Mouse (Mus musculus) hindbrain, embryonic 12.5 days (tissue): ENCODE measurements around the gene Il2rb. TPM values are rescaled to one million over a fixed set of nuclear protein-coding genes. Genes with fewer than 3 reads are reported as not detected.

Experiments
- ATAC-seq: fragments of 200-750 bp; cut with Nextera tagmentation; 2 replicates; pipeline ENCODE4 v1.8.0; 2017; ENCODE audit warnings: moderate TSS enrichment; ENCODE audit not compliant: low FRiP score
- H3K27ac ChIP-seq: fragments of 300-500 bp; sonication (generic); 2 replicates; pipeline ENCODE4 v1.5.1; 2016; ENCODE audit warnings: mild to moderate bottlenecking
- H3K27me3 ChIP-seq: fragments of 300-500 bp; sonication (generic); 2 replicates; pipeline ENCODE4 v1.6.1; 2016; ENCODE audit warnings: mild to moderate bottlenecking
- H3K36me3 ChIP-seq: fragments of 300-500 bp; sonication (generic); 2 replicates; pipeline ENCODE4 v1.6.1; 2016; ENCODE audit warnings: mild to moderate bottlenecking
- H3K4me1 ChIP-seq: fragments of 300-500 bp; sonication (generic); 2 replicates; pipeline ENCODE4 v1.6.1; 2016
- H3K4me2 ChIP-seq: fragments of 300-500 bp; sonication (generic); replicated peaks from 2 replicates; pipeline ENCODE4 v1.6.1; 2016; ENCODE audit warnings: mild to moderate bottlenecking
- H3K4me3 ChIP-seq: fragments of 300-500 bp; sonication (generic); 2 replicates; pipeline ENCODE4 v1.5.1; 2016; ENCODE audit warnings: mild to moderate bottlenecking
- H3K9ac ChIP-seq: fragments of 300-500 bp; sonication (generic); 2 replicates; pipeline ENCODE4 v1.6.1; 2016; ENCODE audit warnings: mild to moderate bottlenecking, moderate library complexity
- H3K9me3 ChIP-seq: fragments of 300-500 bp; sonication (generic); replicated peaks from 2 replicates; pipeline ENCODE4 v1.6.1; 2016; ENCODE audit warnings: mild to moderate bottlenecking
- WGBS: fragments of 180-500 bp; shearing (Covaris S2); methylation state at CpG from one replicate; pipeline ENCODE4 v1.1.7; 2016; 5-methylcytosine and 5-hydroxymethylcytosine counted together
- polyA plus RNA-seq: library from polyadenylated mRNA; unstranded; fragments of >200 nt; fragmentation: Nextera tagmentation; extraction: Ambion mirVana; gene quantifications from 2 replicates; pipeline ENCODE4 v1.2.1, GENCODE M21; 2016

Il2rb gene
- polyA plus RNA-seq, 1 experiment from 2014 or later = 0.14 TPM

- H3K4me1 ChIP-seq = peaks cover 15% of the 10 kb centered on the region
- H3K4me2 ChIP-seq = no peak overlapping the region
- H3K27ac ChIP-seq = peak overlapping the region; percentile 64; the same call in 1 of the 2 replicates
- WGBS = 89% methylated on average over 6 of the region's 6 CpGs
- no peak for ATAC-seq
- no peaks in the 10 kb centered on the region for H3K27me3 ChIP-seq
- no peak overlapping the region for H3K9ac ChIP-seq
- H3K4me3 ChIP-seq = no peak overlapping the region
- H3K9me3 ChIP-seq = no peaks in the 10 kb centered on the region
- no peaks in the 10 kb centered on the region for H3K36me3 ChIP-seq
Observed at GRCm38 (mm10) chr15:78450419-78450768, 44.7 kb downstream of the Il2rb start.

GRCm38 (mm10) chr15:78449694-78450418 is 45.2 kb downstream of the Il2rb start:
- Histone ChIP-seq H3K4me1 (peaks cover 15% of the 10 kb centered on the region), H3K27me3 (no peaks in the 10 kb centered on the region), H3K27ac (peak overlapping the region; percentile 64), H3K4me3 (no peak overlapping the region), H3K36me3 (no peaks in the 10 kb centered on the region), H3K9ac (no peak overlapping the region), H3K9me3 (no peaks in the 10 kb centered on the region), H3K4me2 (no peak overlapping the region)
- ATAC-seq = no peak
- WGBS = 32% methylated on average over 7 of the region's 7 CpGs

- no peaks in the 10 kb centered on the region for H3K27me3 ChIP-seq
- no peak overlapping the region for H3K4me3 ChIP-seq
- no peak overlapping the region; the same call in 1 of the 2 replicates for H3K27ac ChIP-seq
- H3K4me2 ChIP-seq = no peak overlapping the region
- H3K36me3 ChIP-seq = no peaks in the 10 kb centered on the region
- no peak for ATAC-seq
- peaks cover 15% of the 10 kb centered on the region for H3K4me1 ChIP-seq
- H3K9ac ChIP-seq = no peak overlapping the region
- no peaks in the 10 kb centered on the region for H3K9me3 ChIP-seq
- 65% methylated on average over 6 of the region's 6 CpGs for WGBS
Observed at GRCm38 (mm10) chr15:78449131-78449530, 45.9 kb downstream of the Il2rb start.

GRCm38 (mm10) chr15:78447746-78448535 is 47.1 kb downstream of the Il2rb start:
- no peaks in the 10 kb centered on the region for H3K36me3 ChIP-seq
- peak overlapping the region; percentile 60 for H3K27ac ChIP-seq
- H3K4me2 ChIP-seq = peak overlapping the region; percentile 58
- 2% methylated on average over 22 of the region's 22 CpGs for WGBS
- peaks cover 23% of the 10 kb centered on the region for H3K4me1 ChIP-seq
- H3K9me3 ChIP-seq = no peaks in the 10 kb centered on the region
- H3K9ac ChIP-seq = peak overlapping the region; percentile 47; the same call in 1 of the 2 replicates
- ATAC-seq = 0 out of 2 replicates have a peak, but pooled peaks have one; percentile 48
- H3K4me3 ChIP-seq = peak overlapping the region; percentile 20
- no peaks in the 10 kb centered on the region for H3K27me3 ChIP-seq

- H3K36me3 ChIP-seq = no peaks in the 10 kb centered on the region
- peaks cover 23% of the 10 kb centered on the region for H3K4me1 ChIP-seq
- WGBS = 55% methylated on average over 7 of the region's 7 CpGs
- no peak overlapping the region for H3K9ac ChIP-seq
- H3K4me3 ChIP-seq = no peak overlapping the region
- H3K27ac ChIP-seq = no peak overlapping the region
- H3K9me3 ChIP-seq = no peaks in the 10 kb centered on the region
- ATAC-seq = no peak
- H3K4me2 ChIP-seq = no peak overlapping the region
- H3K27me3 ChIP-seq = no peaks in the 10 kb centered on the region
Observed at GRCm38 (mm10) chr15:78447121-78447520, 48.0 kb downstream of the Il2rb start.

- Histone ChIP-seq H3K27ac (no peak overlapping the region), H3K9ac (peak overlapping the region; percentile 9; the same call in 1 of the 2 replicates), H3K27me3 (no peaks in the 10 kb centered on the region), H3K4me3 (no peak overlapping the region), H3K4me2 (no peak overlapping the region), H3K9me3 (no peaks in the 10 kb centered on the region), H3K36me3 (no peaks in the 10 kb centered on the region), H3K4me1 (peaks cover 20% of the 10 kb centered on the region)
- ATAC-seq = no peak
- WGBS = 43% methylated on average over 6 of the region's 6 CpGs
Observed at GRCm38 (mm10) chr15:78443857-78444256, 51.2 kb downstream of the Il2rb start.

GRCm38 (mm10) chr15:78442231-78442630 is 52.8 kb downstream of the Il2rb start:
- no peak overlapping the region for H3K4me3 ChIP-seq
- ATAC-seq = no peak
- H3K9ac ChIP-seq = no peak overlapping the region
- peaks cover 29% of the 10 kb centered on the region for H3K4me1 ChIP-seq
- no peaks in the 10 kb centered on the region for H3K27me3 ChIP-seq
- WGBS = 91% methylated on average over 19 of the region's 19 CpGs
- H3K36me3 ChIP-seq = no peaks in the 10 kb centered on the region
- H3K9me3 ChIP-seq = no peaks in the 10 kb centered on the region
- no peak overlapping the region for H3K27ac ChIP-seq
- H3K4me2 ChIP-seq = no peak overlapping the region

GRCm38 (mm10) chr15:78438973-78439372 is 56.1 kb downstream of the Il2rb start:
- H3K4me3 ChIP-seq = no peak overlapping the region
- no peak overlapping the region for H3K27ac ChIP-seq
- H3K4me1 ChIP-seq = peaks cover 60% of the 10 kb centered on the region
- ATAC-seq = no peak
- 72% methylated on average over 9 of the region's 9 CpGs for WGBS
- H3K9ac ChIP-seq = no peak overlapping the region
- no peaks in the 10 kb centered on the region for H3K9me3 ChIP-seq
- peaks cover 16% of the 10 kb centered on the region for H3K36me3 ChIP-seq
- H3K4me2 ChIP-seq = no peak overlapping the region
- H3K27me3 ChIP-seq = peaks cover 6% of the 10 kb centered on the region; the same call in 1 of the 2 replicates

- Histone ChIP-seq H3K9ac (no peak overlapping the region; the same call in 1 of the 2 replicates), H3K4me1 (peaks cover 58% of the 10 kb centered on the region)
- 49% methylated on average over 8 of the region's 8 CpGs for WGBS
Observed at GRCm38 (mm10) chr15:78438505-78438904, 56.6 kb downstream of the Il2rb start.

GRCm38 (mm10) chr15:78438018-78438394 is 57.1 kb downstream of the Il2rb start:
- Histone ChIP-seq H3K27me3 (peaks cover 6% of the 10 kb centered on the region; the same call in 1 of the 2 replicates), H3K36me3 (peaks cover 24% of the 10 kb centered on the region), H3K4me3 (no peak overlapping the region), H3K4me1 (peaks cover 56% of the 10 kb centered on the region), H3K9me3 (no peaks in the 10 kb centered on the region), H3K9ac (no peak overlapping the region), H3K4me2 (no peak overlapping the region), H3K27ac (no peak overlapping the region)
- no peak for ATAC-seq
- WGBS = 54% methylated on average over 4 of the region's 4 CpGs

More at GRCm38 (mm10) chr15:78438505-78438904, 56.6 kb downstream of the Il2rb start:
- Histone ChIP-seq H3K9me3 (no peaks in the 10 kb centered on the region), H3K27me3 (peaks cover 6% of the 10 kb centered on the region; the same call in 1 of the 2 replicates), H3K27ac (no peak overlapping the region), H3K4me2 (no peak overlapping the region), H3K4me3 (no peak overlapping the region), H3K36me3 (peaks cover 21% of the 10 kb centered on the region)
- ATAC-seq = no peak

GRCm38 (mm10) chr15:78437237-78438017 is 57.6 kb downstream of the Il2rb start:
- Histone ChIP-seq H3K9ac (peak overlapping the region; percentile 49), H3K27me3 (peaks cover 6% of the 10 kb centered on the region; the same call in 1 of the 2 replicates), H3K4me3 (peak overlapping the region; percentile 19), H3K36me3 (peaks cover 26% of the 10 kb centered on the region), H3K4me1 (peaks cover 56% of the 10 kb centered on the region), H3K4me2 (peak overlapping the region; percentile 59), H3K27ac (peak overlapping the region; percentile 86), H3K9me3 (no peaks in the 10 kb centered on the region)
- WGBS = 16% methylated on average over 23 of the region's 23 CpGs
- peak; percentile 21 for ATAC-seq
